Mouse (Mus musculus) midbrain, postnatal 0 days (tissue): ENCODE measurements around the gene Tesk2. TPM values are rescaled to one million over a fixed set of nuclear protein-coding genes. Genes with fewer than 3 reads are reported as not detected.

Experiments used
- ATAC-seq: fragments of 200-750 bp; cut with Nextera tagmentation; 2 replicates; pipeline ENCODE4 v1.8.0; 2017; ENCODE audit warnings: moderate number of reproducible peaks, mild to moderate bottlenecking, moderate TSS enrichment, moderate library complexity; ENCODE audit not compliant: low FRiP score
- DNase-seq: peaks from one replicate; pipeline ENCODE4 v3.0.0-alpha.2; 2015; ENCODE audit warnings: low spot score
- H3K27ac ChIP-seq: fragments of 300-500 bp; sonication (generic); 2 replicates; pipeline ENCODE4 v1.5.1; 2014; ENCODE audit warnings: low read depth, mild to moderate bottlenecking, low read length, mixed read lengths
- H3K27me3 ChIP-seq: fragments of 300-500 bp; sonication (generic); 2 replicates; pipeline ENCODE4 v1.6.1; 2014; ENCODE audit warnings: low read length, control low read depth, mixed read lengths; ENCODE audit not compliant: insufficient read depth
- H3K36me3 ChIP-seq: fragments of 300-500 bp; sonication (generic); 2 replicates; pipeline ENCODE4 v1.6.1; 2014; ENCODE audit warnings: low read length, control low read depth, mixed read lengths; ENCODE audit not compliant: insufficient read depth
- H3K4me1 ChIP-seq: fragments of 300-500 bp; sonication (generic); 2 replicates; pipeline ENCODE4 v1.6.1; 2014; ENCODE audit warnings: mild to moderate bottlenecking, control low read depth, antibody characterized with exemption, low read length, mixed read lengths; ENCODE audit not compliant: insufficient read depth
- H3K4me2 ChIP-seq: fragments of 300-500 bp; sonication (generic); 2 replicates; pipeline ENCODE4 v1.6.1; 2014; ENCODE audit warnings: low read depth, mild to moderate bottlenecking, low read length, mixed read lengths; ENCODE audit not compliant: poor library complexity, severe bottlenecking
- H3K4me3 ChIP-seq: fragments of 300-500 bp; sonication (generic); 2 replicates; pipeline ENCODE4 v1.5.1; 2014; ENCODE audit warnings: low read depth, mild to moderate bottlenecking, low read length, moderate library complexity
- H3K9ac ChIP-seq: fragments of 300-500 bp; sonication (generic); replicated peaks from 2 replicates; pipeline ENCODE4 v1.6.1; 2014; ENCODE audit warnings: mild to moderate bottlenecking, low read length, moderate library complexity, mixed read lengths; ENCODE audit not compliant: poor library complexity, severe bottlenecking
- H3K9me3 ChIP-seq: fragments of 300-500 bp; sonication (generic); 2 replicates; pipeline ENCODE4 v1.6.1; 2016; ENCODE audit warnings: low read length, control low read depth
- CTCF ChIP-seq: IDR thresholded peaks from 2 replicates; pipeline ENCODE4 v1.5.1; 2016; ENCODE audit warnings: antibody characterized with exemption, mild to moderate bottlenecking
- WGBS: fragments of 180-500 bp; shearing (Covaris S2); extraction: QIAGEN DNeasy Blood & Tissue Kit; methylation state at CpG from one replicate; pipeline ENCODE4 v1.1.7; 2014; 5-methylcytosine and 5-hydroxymethylcytosine counted together
- polyA plus RNA-seq: library from polyadenylated mRNA; unstranded; fragments of >200 nt; fragmentation: Nextera tagmentation; extraction: Ambion mirVana; gene quantifications from 2 replicates; pipeline ENCODE4 v1.2.1, GENCODE M21; 2015
- total RNA-seq: library from RNA; depleted of rRNA; stranded (reverse); fragments of >200 nt; gene quantifications from 2 replicates; pipeline ENCODE4 v1.2.3, GENCODE M21; 2014

Tesk2 gene
- total and polyA plus RNA-seq, 2 experiments from 2014 or later: 0.77 to 1.6 TPM

- Histone ChIP-seq H3K9me3 (no peaks in the 10 kb centered on the region), H3K4me1 (no peaks in the 10 kb centered on the region), H3K4me3 (no peak overlapping the region), H3K27me3 (no peaks in the 10 kb centered on the region), H3K4me2 (no peak overlapping the region), H3K27ac (no peak overlapping the region), H3K36me3 (no peaks in the 10 kb centered on the region), H3K9ac (no peak overlapping the region)
- DNase-seq (no peak), ATAC-seq (no peak)
- WGBS: 91% methylated on average over 5 of the region's 5 CpGs
- no peak for TF ChIP-seq CTCF
These were observed 55.6 kb downstream of the Tesk2 start for GRCm38 (mm10) chr4:116776391-116776790.

- Histone ChIP-seq H3K4me1 (no peaks in the 10 kb centered on the region), H3K4me2 (no peak overlapping the region), H3K36me3 (no peaks in the 10 kb centered on the region), H3K9ac (no peak overlapping the region), H3K27me3 (no peaks in the 10 kb centered on the region), H3K27ac (no peak overlapping the region), H3K4me3 (no peak overlapping the region), H3K9me3 (no peaks in the 10 kb centered on the region)
- no peak for ATAC-seq
- no peak for TF ChIP-seq CTCF
- 91% methylated on average over 3 of the region's 3 CpGs for WGBS
- no peak for DNase-seq
These were observed 56.3 kb downstream of the Tesk2 start for GRCm38 (mm10) chr4:116777079-116777478.

GRCm38 (mm10) chr4:116780541-116780940, 59.8 kb downstream of the Tesk2 start:
- no peaks in the 10 kb centered on the region; the same call in 1 of the 2 replicates for H3K27me3 ChIP-seq
- no peaks in the 10 kb centered on the region for H3K36me3 ChIP-seq
- H3K4me3 ChIP-seq: no peak overlapping the region
- H3K4me2 ChIP-seq: no peak overlapping the region
- TF ChIP-seq CTCF: no peak
- WGBS: 85% methylated on average over 2 of the region's 2 CpGs
- H3K9me3 ChIP-seq: no peaks in the 10 kb centered on the region
- H3K4me1 ChIP-seq: no peaks in the 10 kb centered on the region
- ATAC-seq: no peak
- no peak overlapping the region for H3K27ac ChIP-seq
- H3K9ac ChIP-seq: no peak overlapping the region
- DNase-seq: no peak

GRCm38 (mm10) chr4:116781366-116781765, 60.6 kb downstream of the Tesk2 start:
- Histone ChIP-seq H3K9ac (no peak overlapping the region), H3K27ac (no peak overlapping the region), H3K4me2 (no peak overlapping the region), H3K4me3 (no peak overlapping the region), H3K9me3 (no peaks in the 10 kb centered on the region), H3K27me3 (no peaks in the 10 kb centered on the region; the same call in 1 of the 2 replicates), H3K4me1 (no peaks in the 10 kb centered on the region), H3K36me3 (no peaks in the 10 kb centered on the region)
- DNase-seq: no peak
- WGBS: 51% methylated on average over 2 of the region's 2 CpGs
- no peak for TF ChIP-seq CTCF
- ATAC-seq: no peak

GRCm38 (mm10) chr4:116782171-116782570, 61.4 kb downstream of the Tesk2 start:
- no peak overlapping the region for H3K27ac ChIP-seq
- no peaks in the 10 kb centered on the region for H3K36me3 ChIP-seq
- no peak overlapping the region for H3K9ac ChIP-seq
- H3K4me3 ChIP-seq: no peak overlapping the region
- H3K4me2 ChIP-seq: no peak overlapping the region
- DNase-seq (no peak), ATAC-seq (no peak)
- WGBS: 6% methylated on average over 8 of the region's 8 CpGs
- H3K9me3 ChIP-seq: no peaks in the 10 kb centered on the region
- no peaks in the 10 kb centered on the region; the same call in 1 of the 2 replicates for H3K27me3 ChIP-seq
- TF ChIP-seq CTCF: no peak
- no peaks in the 10 kb centered on the region for H3K4me1 ChIP-seq

GRCm38 (mm10) chr4:116786587-116786986, 65.8 kb downstream of the Tesk2 start:
- Histone ChIP-seq H3K27me3 (no peaks in the 10 kb centered on the region; the same call in 1 of the 2 replicates), H3K9me3 (no peaks in the 10 kb centered on the region), H3K27ac (no peak overlapping the region), H3K4me1 (no peaks in the 10 kb centered on the region), H3K4me2 (no peak overlapping the region), H3K36me3 (no peaks in the 10 kb centered on the region), H3K9ac (no peak overlapping the region), H3K4me3 (no peak overlapping the region)
- TF ChIP-seq CTCF: peak; percentile 20; the same call in 1 of the 2 replicates
- DNase-seq (no peak), ATAC-seq (no peak)
- WGBS: 96% methylated on average over 1 of the region's 1 CpGs
